Comparison of ENCODE assay signal across 19 mouse cellular contexts in genomic region chr10:96209171-96209570, GRCm38 (mm10).
DNase-seq lines count a peak whose midpoint lies in the region; ATAC-seq and TF ChIP-seq lines count a peak whose summit lies in the region.
"Had no signal": no experiment of that assay in that cellular context is flagged by ENCODE, and none has a peak within 500 bp of the region (broad histone marks: within the 10 kb centered on the region; RNA-seq: fewer than 3 reads in every experiment).

No protein-coding gene starts in this region.

- H3K27me3 ChIP-seq in liver, adult 2 months (ENCODE audit: control insufficient read depth, insufficient read depth, low read length) = no peaks in the 10 kb centered on the region
- H3K27me3 ChIP-seq in liver, embryonic 11.5 days (replicated peaks; ENCODE audit: control insufficient read depth, insufficient read depth, low read length) = no peaks in the 10 kb centered on the region
- H3K27me3 ChIP-seq: embryonic facial prominence, embryonic 15.5 days; liver, embryonic 15.5 days; megakaryocyte, embryonic 14.5 days; midbrain, embryonic 13.5 days had no signal

- H3K4me3 ChIP-seq in liver, adult 2 months (ENCODE audit: insufficient read depth, low read depth, low read length) = no peak overlapping the region
- no peak overlapping the region for H3K4me3 ChIP-seq in liver, embryonic 11.5 days (ENCODE audit: low read depth, low read length)
- H3K4me3 ChIP-seq in brown adipose tissue, adult 24 weeks (ENCODE audit: insufficient read depth, low read depth, low read length) = peak overlapping the region; percentile 32; the same call in 1 of the 2 replicates
- H3K4me3 ChIP-seq: embryonic facial prominence, embryonic 15.5 days; liver, embryonic 15.5 days; megakaryocyte, embryonic 14.5 days; midbrain, embryonic 13.5 days had no signal

- H3K9me3 ChIP-seq in liver, embryonic 11.5 days (ENCODE audit: control insufficient read depth, low read length) = no peaks in the 10 kb centered on the region
- H3K9me3 ChIP-seq: embryonic facial prominence, embryonic 15.5 days; liver, embryonic 15.5 days; midbrain, embryonic 13.5 days had no signal

- DNase-seq in adrenal gland, postnatal 10 days = peak; percentile 42
- DNase-seq in adrenal gland, postnatal 4 days (ENCODE audit: low spot score in 2 of 2) = no peak
- peak; percentile 34 for DNase-seq in kidney, adult 18-20 months
- DNase-seq in kidney, postnatal 4 days = no peak
- DNase-seq in liver, adult 2 months (ENCODE audit: extremely low read depth, low read depth, low spot score) = peak; percentile 65
- no peak for DNase-seq in liver, embryonic 11.5 days (ENCODE audit: low spot score)
- no peak for DNase-seq in right cerebral cortex, adult 2 months (ENCODE audit: low spot score in 2 of 2)
- DNase-seq: cerebellum, adult 11 months; cerebellum, adult 9-11 months; thymus, adult 18-20 months; thymus, postnatal 4 days had no signal

- H3K79me2 ChIP-seq in liver, adult 2 months (ENCODE audit: control insufficient read depth, insufficient read depth, low read length) = no peaks in the 10 kb centered on the region

- TF ChIP-seq CTCF in liver, adult 2 months (IDR thresholded peaks at IDR 0.05; ENCODE audit: low read depth, low read length) = no peak

- no peak for ATAC-seq in liver, embryonic 11.5 days (replicated peaks; ENCODE audit: low FRiP score)
- ATAC-seq: forebrain, embryonic 14.5 days; midbrain, embryonic 13.5 days had no signal

- no peak for TF ChIP-seq POLR2A in liver, adult 2 months (IDR thresholded peaks at IDR 0.05; ENCODE audit: extremely low read depth, insufficient read depth, low read length)

- H3K27ac ChIP-seq in liver, adult 2 months (replicated peaks; ENCODE audit: insufficient read depth, low read depth, low read length) = no peak overlapping the region
- H3K27ac ChIP-seq in liver, embryonic 11.5 days (ENCODE audit: low read depth, low read length) = no peak overlapping the region
- peak overlapping the region; percentile 82 for H3K27ac ChIP-seq in brown adipose tissue, adult 24 weeks (replicated peaks; ENCODE audit: low read depth, low read length)
- H3K27ac ChIP-seq: embryonic facial prominence, embryonic 15.5 days; kidney, postnatal 0 days; liver, embryonic 15.5 days; midbrain, embryonic 13.5 days had no signal

- H3K4me2 ChIP-seq in liver, embryonic 11.5 days = no peak overlapping the region
- H3K4me2 ChIP-seq: embryonic facial prominence, embryonic 15.5 days; heart, embryonic 11.5 days; liver, embryonic 15.5 days; midbrain, embryonic 13.5 days had no signal

- no peak overlapping the region for H3K9ac ChIP-seq in liver, adult 2 months (ENCODE audit: low read depth, low read length)
- H3K9ac ChIP-seq in liver, embryonic 11.5 days (ENCODE audit: low read depth, low read length) = no peak overlapping the region
- H3K9ac ChIP-seq: embryonic facial prominence, embryonic 15.5 days; liver, embryonic 15.5 days; midbrain, embryonic 13.5 days had no signal

- 79% methylated on average over 5 of the region's 5 CpGs for WGBS in liver, adult 2 months
- 91% methylated on average over 5 of the region's 5 CpGs for WGBS in liver, embryonic 11.5 days

- H3K4me1 ChIP-seq in liver, adult 2 months (ENCODE audit: control insufficient read depth, insufficient read depth, low read length) = peaks cover 6% of the 10 kb centered on the region
- peaks cover 4% of the 10 kb centered on the region for H3K4me1 ChIP-seq in liver, embryonic 11.5 days (replicated peaks; ENCODE audit: control insufficient read depth, insufficient read depth, low read length)
- H3K4me1 ChIP-seq in brown adipose tissue, adult 24 weeks (ENCODE audit: control insufficient read depth, insufficient read depth, insufficient read length, low read length) = no peaks in the 10 kb centered on the region

- H3K36me3 ChIP-seq in liver, adult 2 months (ENCODE audit: control insufficient read depth, insufficient read depth, low read length) = no peaks in the 10 kb centered on the region
- H3K36me3 ChIP-seq in liver, embryonic 11.5 days (ENCODE audit: control insufficient read depth, insufficient read depth, low read length) = no peaks in the 10 kb centered on the region
- H3K36me3 ChIP-seq: embryonic facial prominence, embryonic 15.5 days; liver, embryonic 15.5 days; midbrain, embryonic 13.5 days had no signal

Comparison
In these comparisons a context has a peak if more than half of its experiments do, and no peak if none do; other contexts are left out.
1. DNase-seq: peak in adrenal gland, postnatal 10 days (single experiment), kidney, adult 18-20 months (single experiment) and liver, adult 2 months (single experiment); none in adrenal gland, postnatal 4 days (0 of 2), kidney, postnatal 4 days (0 of 2), liver, embryonic 11.5 days (single experiment) and right cerebral cortex, adult 2 months (0 of 2).